Mouse (Mus musculus) thymus, adult 2 months (tissue): ENCODE results near the gene Pate4. TPM values are rescaled to one million over a fixed set of nuclear protein-coding genes. Genes with fewer than 3 reads are reported as not detected.

Source experiments
- DNase-seq: peaks from one replicate; pipeline ENCODE4 v3.0.0; 2021
- H3K27ac ChIP-seq: fragments of 200-500 bp; 2 replicates; pipeline ENCODE4 v1.5.1; 2012; ENCODE audit warnings: low read length, control low read depth; ENCODE audit not compliant: control insufficient read depth, insufficient read depth
- H3K27me3 ChIP-seq: fragments of 200-500 bp; 2 replicates; pipeline ENCODE4 v1.6.1; 2012; ENCODE audit warnings: mild to moderate bottlenecking, low read length, moderate library complexity, mixed read lengths; ENCODE audit not compliant: control insufficient read depth, insufficient read depth
- H3K36me3 ChIP-seq: fragments of 200-500 bp; 2 replicates; pipeline ENCODE4 v1.6.1; 2012; ENCODE audit warnings: mild to moderate bottlenecking, low read length, moderate library complexity; ENCODE audit not compliant: control insufficient read depth, insufficient read depth
- H3K4me1 ChIP-seq: fragments of 200-500 bp; replicated peaks from 2 replicates; pipeline ENCODE4 v1.6.1; 2012; ENCODE audit warnings: low read length; ENCODE audit not compliant: control insufficient read depth, insufficient read depth
- H3K4me3 ChIP-seq: fragments of 200-500 bp; 2 replicates; pipeline ENCODE4 v1.5.1; 2012; ENCODE audit warnings: mild to moderate bottlenecking, low read length, control low read depth, moderate library complexity; ENCODE audit not compliant: control insufficient read depth, insufficient read depth
- CTCF ChIP-seq: fragments of 200-500 bp; IDR thresholded peaks from 2 replicates; pipeline ENCODE4 v1.5.1; 2012; ENCODE audit warnings: mild to moderate bottlenecking, control low read depth, low read length, moderate library complexity, borderline replicate concordance; ENCODE audit not compliant: control insufficient read depth, poor library complexity, insufficient read depth; ENCODE audit errors: extremely low read depth
- POLR2A ChIP-seq: fragments of 200-500 bp; IDR thresholded peaks from 2 replicates; pipeline ENCODE4 v1.6.1; 2012; ENCODE audit warnings: mild to moderate bottlenecking, low read length, control low read depth, moderate library complexity; ENCODE audit not compliant: control insufficient read depth, poor library complexity, insufficient read depth; ENCODE audit errors: extremely low read depth
- WGBS: fragments of 180-500 bp; shearing (Covaris S2); methylation state at CpG from one replicate; pipeline ENCODE4 v1.1.7; 2018; 5-methylcytosine and 5-hydroxymethylcytosine counted together
- polyA plus RNA-seq: library from polyadenylated mRNA; depleted of rRNA; stranded (reverse); fragments of >200 nt; gene quantifications from 2 replicates; pipeline ENCODE4 v1.2.3, GENCODE M21; 2012

Pate4 gene
- polyA plus RNA-seq, 1 experiment = not detected

DNA sequence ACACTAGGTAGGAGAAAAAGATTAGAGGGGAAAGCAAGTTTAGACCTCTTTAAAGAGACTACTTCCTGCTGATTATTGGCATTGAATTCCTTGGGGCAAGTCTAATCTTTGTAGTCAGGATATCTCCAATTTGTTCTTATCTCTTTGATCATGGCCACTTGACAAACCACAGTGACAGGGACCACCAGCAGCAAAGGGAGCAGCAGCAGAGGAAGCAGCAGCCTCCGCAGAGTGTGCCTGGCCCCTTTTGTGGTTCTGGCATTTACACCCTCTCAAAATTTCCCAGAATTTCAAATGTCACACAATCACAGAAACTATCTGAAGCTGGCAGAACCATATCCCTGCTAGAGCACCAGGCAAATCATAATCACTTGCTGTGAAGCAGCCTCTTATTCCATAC is 24.1 kb downstream of the Pate4 start:
- no peak overlapping the region for H3K4me3 ChIP-seq
- H3K27ac ChIP-seq = no peak overlapping the region
- DNase-seq = no peak
- no peaks in the 10 kb centered on the region for H3K27me3 ChIP-seq
- 30% methylated on average over 1 of the region's 1 CpGs for whole genome bisulfite sequencing
- no peaks in the 10 kb centered on the region for H3K36me3 ChIP-seq
- no peaks in the 10 kb centered on the region for H3K4me1 ChIP-seq
- TF ChIP-seq CTCF (no peak), POLR2A (no peak)

- no peak overlapping the region for H3K4me3 ChIP-seq
- TF ChIP-seq POLR2A (no peak), CTCF (no peak)
- H3K27ac ChIP-seq = no peak overlapping the region
- no peaks in the 10 kb centered on the region for H3K36me3 ChIP-seq
- no peak for DNase-seq
- no peaks in the 10 kb centered on the region; the same call in 1 of the 2 replicates for H3K27me3 ChIP-seq
- H3K4me1 ChIP-seq = no peaks in the 10 kb centered on the region
- WGBS = 21% methylated on average over 32 of the region's 32 CpGs
Measured at GRCm38 (mm10) chr9:35574416-35574815, 37.3 kb downstream of the Pate4 start.

- WGBS = 18% methylated on average over 5 of the region's 5 CpGs
- H3K27me3 ChIP-seq = no peaks in the 10 kb centered on the region; the same call in 1 of the 2 replicates
- H3K4me1 ChIP-seq = no peaks in the 10 kb centered on the region
- H3K4me3 ChIP-seq = no peak overlapping the region
- H3K36me3 ChIP-seq = peaks cover 24% of the 10 kb centered on the region
- TF ChIP-seq POLR2A (no peak), CTCF (no peak)
- no peak overlapping the region for H3K27ac ChIP-seq
- no peak for DNase-seq
Measured at GRCm38 (mm10) chr9:35570663-35571062, 41.1 kb downstream of the Pate4 start.

DNA sequence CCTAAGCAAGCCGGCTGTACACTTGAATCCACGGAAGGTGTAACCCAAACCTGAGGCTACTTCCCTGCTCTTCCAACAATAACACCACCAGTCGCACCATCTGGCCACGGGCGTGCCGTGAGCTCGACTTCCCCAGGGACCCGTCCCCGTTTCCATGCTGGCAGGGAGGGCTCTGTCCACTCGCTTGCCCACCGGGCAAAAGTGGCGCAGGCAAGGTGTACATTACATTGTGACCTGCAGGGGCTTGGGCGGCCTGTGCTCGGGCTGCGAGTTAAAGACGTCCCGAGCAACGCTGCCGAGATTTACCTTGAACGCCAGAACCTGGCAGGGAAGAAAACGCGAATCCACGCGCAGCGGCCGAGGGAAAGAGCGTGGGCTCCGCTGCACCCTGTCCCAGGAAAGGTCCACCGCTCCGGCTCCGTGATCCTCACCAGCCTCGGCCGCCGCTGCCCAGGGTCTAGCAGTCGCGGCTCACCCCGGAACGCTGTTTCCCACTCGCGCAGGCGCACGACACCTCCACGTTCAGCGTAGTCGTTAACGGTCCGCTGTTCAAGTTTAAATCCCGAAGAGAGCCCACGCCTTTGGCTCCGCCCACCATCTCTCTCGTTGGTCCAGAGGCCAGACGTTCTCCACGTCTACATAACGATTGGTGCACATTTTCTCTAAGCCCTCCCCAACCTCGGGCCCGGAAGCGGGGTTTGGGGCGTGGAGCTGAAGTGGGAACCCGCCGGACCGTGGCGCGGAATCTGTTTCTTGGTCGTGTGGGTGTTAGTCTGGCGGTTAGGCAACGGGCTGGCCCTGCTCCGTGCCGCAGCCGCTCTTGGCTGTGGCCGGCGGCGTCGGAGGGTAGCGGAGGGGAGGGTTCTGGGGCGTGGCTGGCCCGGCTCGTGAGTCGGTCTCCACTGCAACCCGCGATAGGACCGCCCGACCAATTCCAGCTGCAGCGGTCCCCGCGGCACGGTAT is 41.9 kb downstream of the Pate4 start, which contains the start of the genes Pate2 and Hyls1:
Gene Pate2 (plus strand): TSS at position 714 of the 964 bp plus-strand sequence.
Gene Hyls1 (minus strand): TSS at position 828 of the 964 bp plus-strand sequence.
- TF ChIP-seq CTCF (peak; percentile 69), POLR2A (peak; percentile 87)
- Histone ChIP-seq H3K27ac (peak within 1 kb of the TSS; percentile 45), H3K4me1 (no peaks in the 10 kb centered on the region), H3K36me3 (peaks cover 32% of the 10 kb centered on the region), H3K27me3 (no peaks in the 10 kb centered on the region; the same call in 1 of the 2 replicates), H3K4me3 (peak within 1 kb of the TSS; percentile 89)
- DNase-seq = peak; percentile 92
- under 1% methylated on average over 86 of the region's 86 CpGs for WGBS

GRCm38 (mm10) chr9:35567995-35568394 is 43.7 kb downstream of the Pate4 start:
- H3K4me1 ChIP-seq = no peaks in the 10 kb centered on the region
- peaks cover 41% of the 10 kb centered on the region for H3K36me3 ChIP-seq
- H3K27ac ChIP-seq = no peak overlapping the region
- no peak for DNase-seq
- no peak overlapping the region for H3K4me3 ChIP-seq
- no peaks in the 10 kb centered on the region for H3K27me3 ChIP-seq
- no peak for TF ChIP-seq POLR2A
- no peak for TF ChIP-seq CTCF
- 94% methylated on average over 3 of the region's 3 CpGs for WGBS

DNA sequence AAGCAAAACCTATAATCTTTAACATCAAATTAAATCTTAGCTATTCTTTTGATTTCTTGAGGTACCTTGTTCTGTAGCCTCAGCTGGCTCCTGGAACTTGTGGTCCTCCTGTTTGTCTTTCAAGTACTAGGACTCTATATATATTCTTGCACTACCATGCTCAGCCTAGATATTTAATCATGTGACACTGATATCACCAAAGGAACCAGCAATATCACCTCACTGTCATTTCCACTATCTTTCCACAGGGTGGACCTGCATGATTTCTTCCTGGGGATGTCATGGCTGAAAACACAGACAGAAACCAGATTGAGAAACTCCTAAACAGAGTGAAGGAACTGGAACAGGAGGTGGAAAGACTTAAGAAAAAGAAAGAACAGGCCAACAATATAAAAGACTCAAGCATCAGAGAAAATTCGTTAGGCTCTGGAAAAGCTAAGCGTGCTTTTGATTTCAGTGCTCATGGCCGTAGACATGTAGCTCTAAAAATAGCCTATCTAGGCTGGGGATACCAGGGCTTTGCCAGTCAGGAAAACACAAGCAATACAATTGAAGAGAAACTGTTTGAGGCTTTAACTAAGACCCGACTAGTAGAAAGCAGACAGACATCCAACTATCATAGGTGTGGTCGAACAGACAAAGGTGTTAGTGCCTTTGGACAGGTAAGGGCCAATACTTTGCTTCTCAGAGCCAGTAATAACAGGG is 47.1 kb downstream of the Pate4 start:
- TF ChIP-seq CTCF (no peak), POLR2A (no peak)
- no peak overlapping the region for H3K27ac ChIP-seq
- H3K4me1 ChIP-seq = no peaks in the 10 kb centered on the region
- no peaks in the 10 kb centered on the region for H3K27me3 ChIP-seq
- DNase-seq = no peak
- 93% methylated on average over 5 of the region's 5 CpGs for WGBS
- peaks cover 47% of the 10 kb centered on the region for H3K36me3 ChIP-seq
- no peak overlapping the region for H3K4me3 ChIP-seq
